Comparison of ENCODE assay signal across 8 mouse cellular contexts in genomic region chr16:28564716-28565217, GRCm38 (mm10).
DNase-seq lines count a peak whose midpoint lies in the region; ATAC-seq lines count a peak whose summit lies in the region.

No protein-coding gene starts in this region.

- H3K9me3 ChIP-seq in kidney, embryonic 15.5 days (replicated peaks) = no peaks in the 10 kb centered on the region
- no peaks in the 10 kb centered on the region for H3K9me3 ChIP-seq in embryonic facial prominence, embryonic 12.5 days
- no peaks in the 10 kb centered on the region for H3K9me3 ChIP-seq in limb, embryonic 11.5 days (ENCODE audit: control insufficient read depth, low read length)

- WGBS in kidney, embryonic 15.5 days = under 1% methylated on average over 56 of the region's 58 CpGs
- under 1% methylated on average over 58 of the region's 58 CpGs for WGBS in embryonic facial prominence, embryonic 12.5 days
- under 1% methylated on average over 54 of the region's 58 CpGs for WGBS in limb, embryonic 11.5 days

- H3K4me3 ChIP-seq in kidney, embryonic 15.5 days (replicated peaks) = peak overlapping the region; percentile 58
- peak overlapping the region; percentile 58 for H3K4me3 ChIP-seq in embryonic facial prominence, embryonic 12.5 days
- peak overlapping the region; percentile 44 for H3K4me3 ChIP-seq in limb, embryonic 11.5 days (ENCODE audit: low read depth, low read length)

- peaks cover 41% of the 10 kb centered on the region for H3K27me3 ChIP-seq in kidney, embryonic 15.5 days
- peaks cover 31% of the 10 kb centered on the region for H3K27me3 ChIP-seq in embryonic facial prominence, embryonic 12.5 days
- peaks cover 17% of the 10 kb centered on the region for H3K27me3 ChIP-seq in limb, embryonic 11.5 days (ENCODE audit: control insufficient read depth, insufficient read depth, low read length)

- H3K4me1 ChIP-seq in kidney, embryonic 15.5 days = peaks cover 11% of the 10 kb centered on the region
- no peaks in the 10 kb centered on the region for H3K4me1 ChIP-seq in embryonic facial prominence, embryonic 12.5 days
- peaks cover 5% of the 10 kb centered on the region; the same call in 1 of the 2 replicates for H3K4me1 ChIP-seq in limb, embryonic 11.5 days (ENCODE audit: control insufficient read depth, insufficient read depth, low read length)

- no peak for DNase-seq in kidney, postnatal 25 days
- peak; percentile 13 for DNase-seq in Muller cell, postnatal 12 days (ENCODE audit: inconsistent ontology term)
- DNase-seq in limb, embryonic 11.5 days (ENCODE audit: low spot score) = peak; percentile 29
- peak; percentile 11 for DNase-seq in retina, postnatal 7 days (ENCODE audit: low read depth, low spot score)
- DNase-seq in thymus, postnatal 10 days (ENCODE audit: low spot score in 2 of 2) = no peak
- no peak for DNase-seq in left cerebral cortex, adult 9 months (ENCODE audit: low spot score in 2 of 2)

- H3K36me3 ChIP-seq in kidney, embryonic 15.5 days = no peaks in the 10 kb centered on the region
- H3K36me3 ChIP-seq in embryonic facial prominence, embryonic 12.5 days = no peaks in the 10 kb centered on the region
- no peaks in the 10 kb centered on the region for H3K36me3 ChIP-seq in limb, embryonic 11.5 days (ENCODE audit: control insufficient read depth, insufficient read depth, low read length)

- H3K27ac ChIP-seq in kidney, embryonic 15.5 days = no peak overlapping the region
- no peak overlapping the region for H3K27ac ChIP-seq in embryonic facial prominence, embryonic 12.5 days
- no peak overlapping the region for H3K27ac ChIP-seq in limb, embryonic 11.5 days (replicated peaks; ENCODE audit: low read depth, low read length)

- H3K9ac ChIP-seq in kidney, embryonic 15.5 days = no peak overlapping the region; the same call in 1 of the 2 replicates
- peak overlapping the region; percentile 33; the same call in 1 of the 2 replicates for H3K9ac ChIP-seq in embryonic facial prominence, embryonic 12.5 days
- no peak overlapping the region for H3K9ac ChIP-seq in limb, embryonic 11.5 days (ENCODE audit: low read length)

- peak overlapping the region; percentile 99 for H3K4me2 ChIP-seq in kidney, embryonic 15.5 days
- H3K4me2 ChIP-seq in embryonic facial prominence, embryonic 12.5 days (replicated peaks) = peak overlapping the region; percentile 100
- peak overlapping the region; percentile 81 for H3K4me2 ChIP-seq in limb, embryonic 11.5 days (ENCODE audit: low read depth, severe bottlenecking)

- peak; percentile 64 for ATAC-seq in kidney, embryonic 15.5 days (replicated peaks; ENCODE audit: low FRiP score)
- peak; percentile 87 for ATAC-seq in embryonic facial prominence, embryonic 12.5 days (ENCODE audit: insufficient number of reproducible peaks, insufficient read depth, low FRiP score, low TSS enrichment)
- ATAC-seq in limb, embryonic 11.5 days (ENCODE audit: insufficient number of reproducible peaks, low FRiP score, low TSS enrichment, low read depth) = peak; percentile 13; the same call in 1 of the 2 replicates

Comparison
In these comparisons a context has a peak if more than half of its experiments do, and no peak if none do; other contexts are left out.
1. ATAC-seq: peak in every context shown above with its lines; median percentile 87 in embryonic facial prominence, embryonic 12.5 days; 64 in kidney, embryonic 15.5 days; 13 in limb, embryonic 11.5 days.
2. DNase-seq: peak in Muller cell, postnatal 12 days (single experiment), limb, embryonic 11.5 days (single experiment) and retina, postnatal 7 days (single experiment); none in kidney, postnatal 25 days (0 of 2), thymus, postnatal 10 days (0 of 2) and left cerebral cortex, adult 9 months (0 of 2).
3. Peak in every context shown above with its lines, with median percentiles within 50 percentile points of each other: H3K4me2 ChIP-seq and H3K4me3 ChIP-seq.